Mouse (Mus musculus) ovary, postnatal 10 days (tissue): Measurements from ENCODE around the gene Rab11fip5.

Experiments
- DNase-seq: peaks from one replicate; pipeline ENCODE4 v3.0.0; 2022; ENCODE audit warnings: low spot score

The Rab11fip5 gene

GRCm38 (mm10) chr6:85314064-85314798, 60.2 kb downstream of the Rab11fip5 start:
- DNase-seq = no peak

GRCm38 (mm10) chr6:85307894-85308293, 66.5 kb downstream of the Rab11fip5 start:
- DNase-seq = no peak

GRCm38 (mm10) chr6:85306375-85306774, 68.1 kb downstream of the Rab11fip5 start:
- no peak for DNase-seq

GRCm38 (mm10) chr6:85305826-85306225, 68.6 kb downstream of the Rab11fip5 start:
- no peak for DNase-seq

- DNase-seq = no peak
Observed at GRCm38 (mm10) chr6:85304966-85305365, 69.5 kb downstream of the Rab11fip5 start.

GRCm38 (mm10) chr6:85302326-85303055, 71.9 kb downstream of the Rab11fip5 start:
- peak; percentile 51 for DNase-seq

- DNase-seq = peak; percentile 34
Observed at GRCm38 (mm10) chr6:85295384-85296167, 78.9 kb downstream of the Rab11fip5 start.

- no peak for DNase-seq
Observed at GRCm38 (mm10) chr6:85294004-85294379, 80.4 kb downstream of the Rab11fip5 start.

GRCm38 (mm10) chr6:85293255-85294003, 81.0 kb downstream of the Rab11fip5 start:
- DNase-seq = no peak

GRCm38 (mm10) chr6:85290869-85291824, 83.3 kb downstream of the Rab11fip5 start:
- DNase-seq = no peak

- DNase-seq = no peak
Observed at GRCm38 (mm10) chr6:85288193-85288857, 86.1 kb downstream of the Rab11fip5 start.

GRCm38 (mm10) chr6:85286283-85287047, 88.0 kb downstream of the Rab11fip5 start:
- no peak for DNase-seq
